Mouse (Mus musculus): ENCODE data around the gene Rdm1.

Gene Rdm1

DNA sequence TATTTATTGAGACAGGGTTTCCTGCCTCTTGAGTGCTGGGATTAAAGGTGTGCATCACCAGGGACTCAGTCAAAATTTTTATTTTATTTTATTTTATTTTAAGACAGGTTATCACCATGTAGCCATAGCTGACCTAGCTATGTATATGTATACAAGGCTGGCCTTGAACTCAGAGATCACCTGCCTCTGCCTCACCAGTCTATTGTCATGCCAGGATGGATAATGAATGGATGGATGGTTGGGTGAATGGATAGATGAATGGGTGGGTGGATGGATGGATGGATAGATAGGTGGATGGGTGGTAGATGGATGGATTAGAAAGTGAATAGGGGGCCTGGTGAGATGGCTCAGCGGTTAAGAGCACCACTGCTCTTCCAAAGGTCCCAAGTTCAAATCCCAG lies 55.0 kb downstream of the Rdm1 start:
- DNase-seq, result no peak

DNA sequence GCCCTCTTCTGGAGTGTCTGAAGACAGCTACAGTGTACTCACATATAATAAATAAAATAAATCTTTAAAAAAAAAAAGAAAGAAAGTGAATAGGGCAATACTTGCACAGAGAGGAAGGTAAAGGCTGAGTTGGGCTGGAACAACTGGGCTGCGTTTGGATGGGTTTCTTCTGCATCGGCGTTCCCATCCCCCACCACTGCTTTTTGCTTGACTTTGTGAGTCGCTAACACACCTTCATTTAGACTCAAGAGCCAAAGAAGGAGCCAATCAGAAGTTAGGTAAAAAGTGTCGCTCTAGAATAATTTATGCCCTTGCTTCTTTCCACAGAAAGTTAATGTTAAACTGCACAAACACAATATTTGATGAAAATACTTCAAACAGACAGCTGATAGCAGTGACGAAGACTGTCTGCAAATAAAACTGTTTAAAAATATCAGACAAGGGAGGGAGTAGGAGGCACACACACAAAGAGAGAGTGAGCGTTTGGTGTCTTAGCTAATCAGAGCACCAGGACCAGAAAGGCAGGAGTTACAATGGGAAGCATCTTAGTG lies 55.5 kb downstream of the Rdm1 start:
- DNase-seq, result no peak

Measured in cerebellum, adult 18-20 months (tissue).